Mouse (Mus musculus) ES-Bruce4 (cell line): Measurements from ENCODE around the gene Adi1.

Experiments used
- CTCF ChIP-seq: IDR thresholded peaks from one replicate; pipeline ENCODE4 v1.8.1; 2011; ENCODE audit warnings: low read depth, low read length
- EP300 ChIP-seq: IDR thresholded peaks from 2 replicates; pipeline ENCODE4 v1.6.1; 2011; ENCODE audit warnings: low read depth, low read length; ENCODE audit not compliant: insufficient read depth
- POLR2A ChIP-seq: IDR thresholded peaks from one replicate; pipeline ENCODE4 v1.8.1; 2011; ENCODE audit warnings: low read length; ENCODE audit not compliant: insufficient read depth

- no peak for TF ChIP-seq POLR2A
- TF ChIP-seq CTCF: no peak
- TF ChIP-seq EP300: no peak
These were observed 9.6 kb downstream of the Adi1 start for GRCm38 (mm10) chr12:28684674-28685073.
